Mouse (Mus musculus): ENCODE results near the gene Rprd2. TPM values are rescaled to one million over a fixed set of nuclear protein-coding genes. Genes with fewer than 3 reads are reported as not detected.
"Not testable (repeated sequence)": the region's sequence is repeated elsewhere in the genome, so short reads cannot be mapped to it uniquely, and the experiment has no call there.

Gene Rprd2
- polyA plus RNA-seq, 1 experiment, result 16.4 TPM

DNA sequence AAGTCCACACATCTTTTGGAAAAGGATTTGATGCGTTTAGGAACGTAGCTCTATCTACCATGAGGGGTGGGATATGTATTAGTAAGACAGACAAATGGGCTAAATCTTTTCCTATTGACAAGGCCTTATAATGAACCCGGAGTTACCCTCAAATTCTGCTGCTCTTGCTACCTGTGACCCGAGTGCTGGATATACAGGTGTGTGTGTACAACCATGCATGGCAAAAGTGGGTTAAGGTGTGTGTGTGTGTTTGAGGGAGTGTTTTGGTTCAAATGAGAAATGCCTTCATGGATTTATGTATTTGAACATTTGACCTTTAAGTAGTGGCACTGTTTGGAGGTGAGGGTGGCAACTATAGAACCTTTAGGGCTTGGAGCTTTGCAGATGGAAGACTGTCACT lies 10.4 kb upstream of the Rprd2 start:
- 92% methylated on average over 4 of the region's 4 CpGs for WGBS

GRCm38 (mm10) chr3:95826275-95826674 lies 7.6 kb upstream of the Rprd2 start:
- no peak for TF ChIP-seq POLR2A (IDR thresholded peaks at IDR 0.05; ENCODE audit: borderline replicate concordance, control insufficient read depth, low read depth, low read length)
- no peak for TF ChIP-seq CTCF (IDR thresholded peaks at IDR 0.05; ENCODE audit: control insufficient read depth, insufficient read depth, low read length)
- H3K4me3 ChIP-seq (replicated peaks; ENCODE audit: control insufficient read depth, low read depth, low read length), result no peak overlapping the region
- H3K27ac ChIP-seq (ENCODE audit: control insufficient read depth, insufficient read depth, low read depth, low read length, poor library complexity), result no peak overlapping the region
- WGBS, result 51% methylated on average over 2 of the region's 2 CpGs
- no peaks in the 10 kb centered on the region for H3K4me1 ChIP-seq (ENCODE audit: control insufficient read depth, insufficient read depth, low read length)

More for the DNA sequence above, 10.4 kb upstream of the Rprd2 start:
- H3K4me1 ChIP-seq (ENCODE audit: control insufficient read depth, insufficient read depth, low read length), result no peaks in the 10 kb centered on the region
- no peak overlapping the region for H3K27ac ChIP-seq (ENCODE audit: control insufficient read depth, insufficient read depth, low read depth, low read length, poor library complexity)
- no peak overlapping the region for H3K4me3 ChIP-seq (replicated peaks; ENCODE audit: control insufficient read depth, low read depth, low read length)
- no peak for TF ChIP-seq CTCF (IDR thresholded peaks at IDR 0.05; ENCODE audit: control insufficient read depth, insufficient read depth, low read length)
- no peak for TF ChIP-seq POLR2A (IDR thresholded peaks at IDR 0.05; ENCODE audit: borderline replicate concordance, control insufficient read depth, low read depth, low read length)

GRCm38 (mm10) chr3:95820046-95821010 lies 1.7 kb upstream of the Rprd2 start:
- Histone ChIP-seq H3K4me3 (replicated peaks; ENCODE audit: control insufficient read depth, low read depth, low read length) (peak overlapping the region; percentile 86), H3K27ac (ENCODE audit: control insufficient read depth, insufficient read depth, low read depth, low read length, poor library complexity) (peak overlapping the region; percentile 97), H3K4me1 (ENCODE audit: control insufficient read depth, insufficient read depth, low read length) (no peaks in the 10 kb centered on the region; the same call in 1 of the 2 replicates)
- 22% methylated on average over 10 of the region's 10 CpGs for WGBS
- TF ChIP-seq CTCF (IDR thresholded peaks at IDR 0.05; ENCODE audit: control insufficient read depth, insufficient read depth, low read length) (no peak), POLR2A (IDR thresholded peaks at IDR 0.05; ENCODE audit: borderline replicate concordance, control insufficient read depth, low read depth, low read length) (no peak)

- H3K4me1 ChIP-seq (ENCODE audit: control insufficient read depth, insufficient read depth, low read length), result no peaks in the 10 kb centered on the region; the same call in 1 of the 2 replicates
- under 1% methylated on average over 49 of the region's 49 CpGs for WGBS
- TF ChIP-seq POLR2A (IDR thresholded peaks at IDR 0.05; ENCODE audit: borderline replicate concordance, control insufficient read depth, low read depth, low read length) (peak; percentile 91), CTCF (IDR thresholded peaks at IDR 0.05; ENCODE audit: control insufficient read depth, insufficient read depth, low read length) (no peak)
- peak overlapping the region; percentile 97 for H3K27ac ChIP-seq (ENCODE audit: control insufficient read depth, insufficient read depth, low read depth, low read length, poor library complexity)
- peak overlapping the region; percentile 86 for H3K4me3 ChIP-seq (replicated peaks; ENCODE audit: control insufficient read depth, low read depth, low read length)
These were observed 805 bp upstream of the Rprd2 start for GRCm38 (mm10) chr3:95819351-95819985.

DNA sequence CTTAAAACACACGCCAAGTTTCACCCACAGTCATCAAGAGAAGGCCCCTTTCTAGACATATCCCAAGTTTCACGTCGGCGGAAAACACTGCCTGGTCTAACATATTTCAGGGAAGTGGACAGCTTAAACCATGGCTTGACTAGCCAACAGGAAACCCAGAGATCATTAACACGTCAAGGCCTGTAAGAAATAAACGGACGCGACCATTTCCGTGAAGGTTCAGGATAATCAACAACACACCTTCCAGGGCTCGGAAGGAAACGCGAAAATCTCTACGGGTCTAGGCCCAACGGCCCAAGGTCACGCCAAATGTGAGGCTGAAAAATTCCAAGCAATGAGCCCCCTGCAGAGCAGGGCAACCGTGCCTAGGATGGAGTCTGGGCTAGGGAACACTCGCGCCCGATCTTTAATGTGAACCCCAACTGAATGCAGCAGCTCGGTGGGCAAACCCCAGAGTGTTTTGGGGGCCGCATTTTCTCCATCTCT lies 594 bp downstream of the Rprd2 start:
- TF ChIP-seq CTCF (IDR thresholded peaks at IDR 0.05; ENCODE audit: control insufficient read depth, insufficient read depth, low read length), result no peak
- peak overlapping the region; percentile 77 for H3K4me3 ChIP-seq (replicated peaks; ENCODE audit: control insufficient read depth, low read depth, low read length)
- H3K4me1 ChIP-seq (ENCODE audit: control insufficient read depth, insufficient read depth, low read length), result no peaks in the 10 kb centered on the region; the same call in 1 of the 2 replicates
- H3K27ac ChIP-seq (ENCODE audit: control insufficient read depth, insufficient read depth, low read depth, low read length, poor library complexity), result peak overlapping the region; percentile 99
- under 1% methylated on average over 21 of the region's 21 CpGs for WGBS

GRCm38 (mm10) chr3:95816681-95817080 lies 2.0 kb downstream of the Rprd2 start:
- Histone ChIP-seq H3K4me3 (replicated peaks; ENCODE audit: control insufficient read depth, low read depth, low read length) (peak overlapping the region; percentile 0), H3K27ac (ENCODE audit: control insufficient read depth, insufficient read depth, low read depth, low read length, poor library complexity) (no peak overlapping the region), H3K4me1 (ENCODE audit: control insufficient read depth, insufficient read depth, low read length) (no peaks in the 10 kb centered on the region; the same call in 1 of the 2 replicates)
- no peak for TF ChIP-seq POLR2A (IDR thresholded peaks at IDR 0.05; ENCODE audit: borderline replicate concordance, control insufficient read depth, low read depth, low read length)
- no peak for TF ChIP-seq CTCF (IDR thresholded peaks at IDR 0.05; ENCODE audit: control insufficient read depth, insufficient read depth, low read length)
- WGBS, result 28% methylated on average over 3 of the region's 3 CpGs

DNA sequence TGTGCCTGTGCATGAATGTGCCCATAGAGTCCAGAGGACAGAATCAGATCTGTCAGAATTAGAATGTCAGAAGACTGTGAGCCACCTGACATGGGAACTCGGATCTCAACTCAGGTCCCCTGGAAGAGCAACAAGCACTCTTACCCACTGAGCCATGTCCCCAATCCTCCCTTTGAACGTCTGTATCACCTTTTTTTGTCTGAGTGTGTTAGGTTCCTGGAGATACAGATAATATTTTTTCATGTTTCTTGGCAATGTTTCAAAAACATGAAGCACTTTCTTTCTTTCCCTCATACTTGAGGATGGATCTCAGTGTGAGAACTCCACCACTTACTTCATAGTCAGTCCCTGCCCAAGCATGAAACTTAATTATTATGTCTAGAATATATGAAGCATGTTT lies 10.3 kb downstream of the Rprd2 start:
- no peak for TF ChIP-seq POLR2A (IDR thresholded peaks at IDR 0.05; ENCODE audit: borderline replicate concordance, control insufficient read depth, low read depth, low read length)
- TF ChIP-seq CTCF (IDR thresholded peaks at IDR 0.05; ENCODE audit: control insufficient read depth, insufficient read depth, low read length), result no peak
- no peaks in the 10 kb centered on the region for H3K4me1 ChIP-seq (ENCODE audit: control insufficient read depth, insufficient read depth, low read length)
- WGBS, result 43% methylated on average over 2 of the region's 2 CpGs
- H3K4me3 ChIP-seq (replicated peaks; ENCODE audit: control insufficient read depth, low read depth, low read length), result no peak overlapping the region
- no peak overlapping the region for H3K27ac ChIP-seq (ENCODE audit: control insufficient read depth, insufficient read depth, low read depth, low read length, poor library complexity)

- not testable (repeated sequence) for H3K4me1 ChIP-seq (ENCODE audit: control insufficient read depth, insufficient read depth, low read length); H3K27ac ChIP-seq (ENCODE audit: control insufficient read depth, insufficient read depth, low read depth, low read length, poor library complexity); H3K4me3 ChIP-seq (replicated peaks; ENCODE audit: control insufficient read depth, low read depth, low read length)
- 75% methylated on average over 6 of the region's 6 CpGs for WGBS
These were observed 11.0 kb downstream of the Rprd2 start for GRCm38 (mm10) chr3:95807630-95808029.
